Comparison of ENCODE assay signal across 26 mouse cellular contexts in the genomic region with DNA sequence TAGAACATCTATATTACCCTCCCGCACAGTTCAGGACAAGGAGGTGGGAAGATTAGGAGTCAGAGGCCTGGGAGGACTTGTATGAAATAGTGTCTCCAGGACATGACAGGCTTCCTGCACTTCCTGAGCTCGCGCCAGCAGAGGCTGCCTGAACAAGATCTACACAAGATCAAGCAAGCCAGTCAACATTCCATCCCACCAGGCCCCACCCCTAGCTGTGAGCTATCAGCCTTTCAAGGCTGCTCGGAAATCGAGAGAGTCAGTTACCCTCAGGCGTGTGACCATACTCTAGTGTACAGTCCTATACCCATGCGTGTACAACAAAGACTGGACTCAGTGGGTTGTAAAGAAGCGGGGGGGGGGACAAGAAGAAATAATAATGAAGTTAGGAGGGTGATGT.
"Had no signal": no experiment of that assay in that cellular context is flagged by ENCODE, and none has a peak within 500 bp of the region (broad histone marks: within the 10 kb centered on the region; RNA-seq: fewer than 3 reads in every experiment).

No protein-coding gene starts in this region.

- ATAC-seq: hindbrain, postnatal 0 days; intestine, embryonic 15.5 days; liver, embryonic 12.5 days had no signal

- H3K4me1 ChIP-seq: heart, embryonic 13.5 days; heart, embryonic 15.5 days; hindbrain, embryonic 13.5 days; hindbrain, embryonic 15.5 days; intestine, embryonic 15.5 days; limb, embryonic 13.5 days; limb, embryonic 15.5 days; liver, embryonic 12.5 days had no signal

- H3K27me3 ChIP-seq: heart, embryonic 13.5 days; heart, embryonic 15.5 days; hindbrain, embryonic 13.5 days; hindbrain, embryonic 15.5 days; intestine, embryonic 15.5 days; kidney, embryonic 15.5 days; limb, embryonic 13.5 days; limb, embryonic 15.5 days; liver, embryonic 12.5 days had no signal

- H3K4me3 ChIP-seq: heart, embryonic 13.5 days; heart, embryonic 15.5 days; hindbrain, embryonic 13.5 days; hindbrain, embryonic 15.5 days; intestine, embryonic 15.5 days; kidney, embryonic 15.5 days; limb, embryonic 13.5 days; limb, embryonic 15.5 days; liver, embryonic 12.5 days had no signal

- H3K9ac ChIP-seq: heart, embryonic 13.5 days; heart, embryonic 15.5 days; hindbrain, embryonic 13.5 days; hindbrain, embryonic 15.5 days; intestine, embryonic 15.5 days; kidney, embryonic 15.5 days; limb, embryonic 13.5 days; limb, embryonic 15.5 days; liver, embryonic 12.5 days; liver, embryonic 14.5 days had no signal

- H3K4me2 ChIP-seq: heart, embryonic 11.5 days; heart, embryonic 13.5 days; heart, embryonic 15.5 days; hindbrain, embryonic 13.5 days; hindbrain, embryonic 15.5 days; intestine, embryonic 15.5 days; kidney, embryonic 15.5 days; limb, embryonic 13.5 days; limb, embryonic 15.5 days; liver, embryonic 12.5 days had no signal

- DNase-seq: gastrocnemius, postnatal 14 days; gastrocnemius, postnatal 36 days; heart, adult 18-20 months; heart, postnatal 14 days; heart, postnatal 36 days; kidney, adult 11 months; kidney, adult 2 months; kidney, adult 9 months; kidney, postnatal 14 days; kidney, postnatal 36 days; layer of hippocampus, adult 9-11 months; layer of hippocampus, postnatal 36 days; left cerebral cortex, postnatal 4 days had no signal

- H3K9me3 ChIP-seq: heart, embryonic 13.5 days; heart, embryonic 15.5 days; hindbrain, embryonic 13.5 days; hindbrain, embryonic 15.5 days; intestine, embryonic 15.5 days; kidney, embryonic 15.5 days; limb, embryonic 13.5 days; limb, embryonic 15.5 days; liver, embryonic 12.5 days had no signal

- H3K36me3 ChIP-seq: heart, embryonic 13.5 days; heart, embryonic 15.5 days; hindbrain, embryonic 13.5 days; hindbrain, embryonic 15.5 days; intestine, embryonic 15.5 days; kidney, embryonic 15.5 days; limb, embryonic 13.5 days; limb, embryonic 15.5 days; liver, embryonic 12.5 days had no signal

- H3K27ac ChIP-seq: heart, embryonic 13.5 days; heart, embryonic 15.5 days; hindbrain, embryonic 13.5 days; hindbrain, embryonic 15.5 days; hindbrain, postnatal 0 days; intestine, embryonic 15.5 days; kidney, embryonic 15.5 days; kidney, postnatal 0 days; limb, embryonic 13.5 days; limb, embryonic 15.5 days; liver, embryonic 12.5 days; liver, embryonic 14.5 days had no signal
